Mouse (Mus musculus) inflammation-experienced regulatory T-cells, adult 6 months (primary cell): ENCODE data around the gene Arhgap17. TPM values are rescaled to one million over a fixed set of nuclear protein-coding genes. Genes with fewer than 3 reads are reported as not detected.

Experiments
- ATAC-seq: one replicate; pipeline ENCODE4 v1.8.0; 2017
- polyA plus RNA-seq, 3 experiments: library from polyadenylated mRNA; unstranded; fragments of 100-300 nt; shearing (Covaris generic); gene quantifications; one replicate each; pipeline ENCODE4 v1.2.1; 2017

Arhgap17 gene
- polyA plus RNA-seq, 3 experiments from 2014 or later = 19.5 to 23.4 (median 22.6) TPM

DNA sequence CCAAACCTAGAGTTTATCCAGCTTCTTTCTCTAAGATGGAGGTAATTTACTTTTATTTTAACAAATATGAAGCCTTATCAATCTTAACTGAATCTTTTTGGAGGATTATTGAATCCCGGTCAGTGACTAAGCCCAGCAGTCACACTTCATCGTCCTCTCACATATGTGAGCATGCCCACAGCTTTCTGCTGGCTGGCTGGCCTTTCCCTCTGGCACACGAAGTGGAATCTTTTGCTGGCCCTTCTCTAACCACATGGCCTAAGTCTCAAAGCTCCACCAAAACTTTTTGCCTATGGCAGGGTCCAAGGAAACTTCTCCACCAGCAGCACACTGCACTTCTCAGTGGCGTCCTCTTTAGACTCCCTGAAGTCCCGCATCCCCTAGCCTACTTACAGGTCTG, 27.8 kb downstream of the Arhgap17 start:
- ATAC-seq = no peak

GRCm38 (mm10) chr7:123338351-123338750, 31.4 kb downstream of the Arhgap17 start:
- no peak for ATAC-seq

- no peak for ATAC-seq
These were observed 33.4 kb downstream of the Arhgap17 start for GRCm38 (mm10) chr7:123336322-123336721.

DNA sequence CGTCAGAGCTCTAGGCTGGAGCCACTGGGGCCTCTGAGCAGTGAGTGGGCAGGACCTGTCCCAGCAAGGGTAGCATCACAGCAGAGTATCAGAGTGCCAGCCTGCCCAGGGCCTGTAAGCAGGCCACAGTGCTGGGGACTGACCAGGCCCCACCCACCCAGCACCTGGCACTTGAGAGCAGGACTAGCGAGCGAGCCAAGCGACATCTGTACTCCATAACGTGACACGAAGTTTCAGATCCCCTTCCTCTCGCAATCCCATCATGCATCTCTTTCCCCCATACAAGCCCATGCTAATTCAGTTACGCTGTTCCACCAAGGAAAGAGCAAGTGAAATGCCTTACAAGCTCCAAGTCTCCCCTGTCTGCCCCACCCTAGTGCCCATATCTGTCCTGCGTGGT, 39.2 kb downstream of the Arhgap17 start:
- ATAC-seq = no peak

DNA sequence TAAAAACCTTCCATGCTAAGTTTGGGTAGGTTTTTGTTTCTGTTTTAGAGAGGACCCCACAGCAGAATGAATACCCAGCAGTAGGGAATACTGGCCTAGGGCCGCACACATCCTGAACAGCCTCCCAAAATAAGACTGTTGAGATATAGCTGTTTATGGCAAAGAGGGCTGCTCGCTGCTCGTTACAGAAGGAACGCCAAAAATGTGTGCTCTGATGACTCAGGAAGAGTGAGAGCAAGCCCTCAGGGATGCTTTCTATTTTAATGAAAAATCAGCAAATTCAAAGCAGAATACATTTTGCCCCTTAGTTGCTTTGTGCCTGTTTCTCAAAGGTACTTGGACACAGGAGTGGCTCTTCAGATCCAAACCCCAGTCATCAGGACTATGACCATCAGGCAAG, 41.8 kb downstream of the Arhgap17 start:
- no peak for ATAC-seq

DNA sequence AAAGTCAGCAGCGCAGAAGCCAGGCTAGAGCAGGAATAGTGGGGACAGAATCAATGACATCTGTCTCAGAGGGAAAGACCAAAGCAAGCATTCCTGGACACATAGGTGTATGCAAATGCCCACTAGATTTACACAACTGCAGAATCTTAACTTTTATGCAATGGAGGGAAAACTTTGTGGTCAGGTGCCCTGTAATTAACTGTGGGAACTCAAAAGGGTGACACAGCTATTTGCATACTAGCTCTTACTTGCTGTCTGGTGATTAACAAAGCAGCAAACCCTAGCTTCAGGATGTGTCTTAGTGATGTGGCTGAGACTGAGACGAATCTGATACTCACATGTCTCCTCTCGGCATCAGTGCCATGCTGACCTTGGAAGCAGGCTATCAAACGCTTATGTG, 42.8 kb downstream of the Arhgap17 start:
- no peak for ATAC-seq

- no peak for ATAC-seq
These were observed 43.7 kb downstream of the Arhgap17 start for GRCm38 (mm10) chr7:123326062-123326461.

DNA sequence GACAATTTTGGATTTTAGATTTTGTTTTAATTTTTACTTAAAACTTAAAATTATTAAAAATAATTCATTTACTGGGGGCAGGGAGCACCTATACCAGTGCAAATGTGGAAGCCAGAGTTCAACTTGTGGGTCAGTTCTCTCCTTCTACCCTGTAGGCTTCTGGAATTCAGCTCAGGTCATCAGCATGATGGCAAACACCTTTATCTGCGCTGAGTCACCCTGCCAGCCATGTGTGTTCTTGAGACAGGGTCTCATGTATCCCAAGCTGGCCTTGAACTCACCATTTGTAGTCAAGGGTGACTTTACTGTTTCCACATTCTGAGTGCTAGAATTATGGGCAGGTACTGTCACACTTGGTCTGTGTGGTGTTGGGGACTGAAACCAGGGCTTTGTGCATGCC, 45.6 kb downstream of the Arhgap17 start:
- ATAC-seq = no peak

DNA sequence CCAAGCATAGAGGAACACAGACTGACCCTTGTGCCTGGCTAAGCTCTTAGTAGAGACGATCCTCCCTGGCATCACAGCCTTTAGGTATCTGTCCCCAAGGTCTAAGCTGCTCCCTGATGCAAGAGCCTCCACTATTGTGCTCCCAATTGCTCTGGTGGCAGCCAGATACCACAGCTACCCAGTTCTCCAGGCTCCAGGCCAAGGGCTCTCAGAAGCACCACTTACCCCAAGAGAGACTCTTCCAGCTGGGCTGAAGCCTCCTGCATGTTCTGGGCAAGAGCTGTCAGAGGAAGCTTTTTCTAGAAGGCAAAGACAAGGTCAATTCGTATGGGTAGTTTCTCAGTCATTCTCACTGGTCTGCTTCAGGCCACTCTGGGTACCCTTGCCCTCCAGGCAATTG, 46.3 kb downstream of the Arhgap17 start:
- no peak for ATAC-seq

- ATAC-seq = peak; percentile 88
These were observed 47.1 kb downstream of the Arhgap17 start for GRCm38 (mm10) chr7:123322452-123323121.

GRCm38 (mm10) chr7:123312738-123313137, 57.0 kb downstream of the Arhgap17 start:
- ATAC-seq = no peak

GRCm38 (mm10) chr7:123311836-123312235, 57.9 kb downstream of the Arhgap17 start:
- no peak for ATAC-seq

DNA sequence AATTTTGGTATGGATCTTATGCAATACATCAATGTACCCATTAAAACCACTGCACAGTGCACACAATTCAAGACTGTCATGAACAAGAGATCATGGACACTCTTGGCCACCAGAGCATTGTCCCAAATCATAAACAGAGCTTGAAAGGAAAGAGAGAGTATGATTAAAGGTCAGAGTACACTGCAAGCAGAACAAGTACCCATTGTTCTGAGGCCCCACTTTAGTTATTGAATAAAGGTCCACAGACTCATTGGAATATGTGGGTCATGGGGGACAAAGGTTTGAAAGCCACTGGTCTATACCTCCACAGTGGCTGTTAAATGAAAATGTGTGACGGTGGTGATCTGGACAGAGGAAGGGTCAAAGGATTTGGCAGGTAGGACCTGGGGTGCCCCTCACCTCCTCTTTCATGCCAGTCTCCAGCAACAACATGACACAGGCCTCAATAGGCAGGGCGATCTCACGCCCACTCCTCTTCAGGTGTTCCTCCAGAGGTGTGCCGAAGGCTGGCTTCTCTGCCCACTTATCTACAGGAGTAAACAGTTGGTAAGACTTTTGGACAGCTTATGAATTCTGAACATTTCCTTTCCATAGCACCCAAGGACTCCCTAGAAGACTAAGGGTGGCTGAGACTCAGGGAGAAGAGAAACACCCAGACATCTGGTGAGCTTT, 61.7 kb downstream of the Arhgap17 start:
- ATAC-seq = no peak

DNA sequence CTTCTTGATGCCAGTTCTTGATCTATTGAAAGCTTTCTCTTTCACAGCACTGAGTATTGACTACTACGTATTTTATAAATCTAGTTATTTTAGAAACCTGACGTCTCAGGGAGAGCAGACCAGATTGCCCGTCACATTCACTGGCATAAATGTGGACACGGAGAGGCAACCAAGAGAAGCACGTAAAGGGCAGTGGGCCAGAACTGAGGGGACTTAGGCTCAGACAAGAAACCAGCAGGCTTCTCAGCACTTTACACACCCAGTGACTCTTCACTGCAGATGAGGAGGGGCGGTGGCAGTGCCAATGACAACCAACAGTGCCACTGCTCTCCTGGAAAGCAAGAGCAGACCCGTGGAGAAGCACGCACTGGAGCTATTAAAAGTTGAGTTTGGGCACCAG, 62.5 kb downstream of the Arhgap17 start:
- ATAC-seq = no peak

GRCm38 (mm10) chr7:123305397-123305796, 64.3 kb downstream of the Arhgap17 start:
- no peak for ATAC-seq

GRCm38 (mm10) chr7:123300258-123300657, 69.5 kb downstream of the Arhgap17 start:
- ATAC-seq = no peak

DNA sequence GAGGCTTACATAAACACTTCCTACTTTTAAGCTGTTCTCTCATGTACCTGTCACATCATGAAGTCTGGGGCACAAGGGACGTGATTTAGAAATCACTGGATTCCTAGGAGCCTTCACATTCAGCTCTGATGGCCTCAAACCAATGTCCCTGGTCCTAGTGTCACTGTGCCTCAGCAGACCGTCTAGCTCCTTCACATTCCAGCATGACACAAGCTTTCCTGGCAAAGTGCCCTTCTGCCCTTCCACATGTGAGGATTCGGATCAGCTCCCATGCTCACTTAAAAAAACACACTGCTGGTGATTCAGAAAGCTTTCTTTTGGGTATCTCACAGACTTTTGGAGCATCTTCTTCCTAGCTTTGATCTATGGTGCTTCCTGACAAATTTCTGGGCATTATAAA, 71.5 kb downstream of the Arhgap17 start:
- no peak for ATAC-seq

DNA sequence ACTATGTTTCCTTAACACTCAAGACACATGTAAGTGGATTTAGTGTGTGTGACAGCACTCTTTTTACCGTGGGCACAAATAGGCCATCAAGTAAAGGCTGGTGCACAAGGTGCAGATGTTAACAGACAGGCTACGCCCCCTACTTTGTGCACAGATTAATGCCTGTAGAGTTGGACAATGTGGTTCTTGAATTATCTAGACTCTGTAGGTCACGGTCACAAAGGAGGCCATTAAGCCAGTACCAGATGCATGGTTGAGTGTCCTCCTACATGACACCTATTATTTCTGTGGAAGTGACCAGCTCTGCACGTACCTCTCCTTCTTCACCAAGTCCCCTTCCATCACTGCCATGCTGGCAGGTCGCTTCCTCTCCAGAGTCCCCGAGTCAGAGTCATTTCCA, 73.6 kb downstream of the Arhgap17 start:
- ATAC-seq = no peak

- no peak for ATAC-seq
These were observed 74.3 kb downstream of the Arhgap17 start for GRCm38 (mm10) chr7:123295423-123295822.

GRCm38 (mm10) chr7:123293898-123294297, 75.8 kb downstream of the Arhgap17 start:
- no peak for ATAC-seq

- ATAC-seq = no peak
These were observed 77.8 kb downstream of the Arhgap17 start for GRCm38 (mm10) chr7:123291942-123292341.

DNA sequence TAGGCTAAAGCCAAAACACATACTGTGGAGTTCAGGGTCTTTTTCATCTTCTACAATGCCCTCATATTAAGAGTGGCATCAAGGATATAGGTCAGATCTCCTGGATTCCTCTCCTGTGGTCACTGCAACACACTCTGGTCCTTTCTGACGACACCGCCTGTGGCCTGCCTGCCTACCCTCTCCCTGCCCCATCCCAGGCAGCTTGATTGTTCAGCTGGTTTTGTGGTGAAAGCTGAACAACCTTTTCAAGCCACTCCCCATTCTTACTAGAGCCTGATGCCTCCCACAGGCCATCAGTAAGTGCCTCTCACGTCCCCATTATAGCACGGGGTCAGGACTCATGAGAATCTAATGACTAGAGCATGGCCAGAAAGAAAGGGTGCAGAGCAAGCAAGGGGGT, 80.5 kb downstream of the Arhgap17 start:
- no peak for ATAC-seq

DNA sequence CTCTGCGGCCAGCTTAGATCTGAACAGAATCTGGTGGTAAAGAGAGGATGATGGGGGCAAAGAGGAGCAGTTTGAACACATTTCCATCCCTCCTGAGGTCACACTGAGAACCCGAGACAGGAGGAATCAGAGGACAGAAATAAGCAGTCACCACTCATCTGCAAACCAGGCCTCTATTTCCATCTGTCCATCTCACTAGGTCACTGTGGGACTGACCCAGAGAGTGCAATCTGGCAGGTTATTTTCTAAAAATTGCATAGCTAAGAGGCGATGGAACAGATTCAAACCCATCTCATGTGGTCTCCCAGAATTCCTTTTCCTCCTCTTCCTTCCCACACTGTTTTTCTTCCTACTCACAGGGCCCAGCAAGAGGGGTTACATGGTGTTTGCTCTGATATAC, 81.8 kb downstream of the Arhgap17 start:
- ATAC-seq = no peak

DNA sequence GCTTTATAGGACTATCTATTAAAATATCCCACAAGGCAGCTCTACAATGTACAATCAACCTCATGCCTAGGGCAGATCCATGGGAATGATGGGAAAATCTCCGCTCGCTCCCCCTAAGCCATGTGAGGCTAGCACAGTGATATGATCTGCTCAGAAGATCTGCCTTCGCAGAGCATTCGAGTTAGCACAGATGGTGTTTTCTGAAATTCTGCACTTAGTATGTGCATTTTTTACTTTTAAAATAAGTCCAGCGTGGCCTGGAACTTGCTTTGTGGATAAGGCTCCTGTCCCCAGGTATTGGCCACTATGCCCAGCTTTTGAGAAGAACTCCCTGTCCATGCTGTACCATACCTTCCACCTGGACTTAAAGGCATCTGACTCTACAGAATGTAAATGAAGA, 83.8 kb downstream of the Arhgap17 start:
- no peak for ATAC-seq

DNA sequence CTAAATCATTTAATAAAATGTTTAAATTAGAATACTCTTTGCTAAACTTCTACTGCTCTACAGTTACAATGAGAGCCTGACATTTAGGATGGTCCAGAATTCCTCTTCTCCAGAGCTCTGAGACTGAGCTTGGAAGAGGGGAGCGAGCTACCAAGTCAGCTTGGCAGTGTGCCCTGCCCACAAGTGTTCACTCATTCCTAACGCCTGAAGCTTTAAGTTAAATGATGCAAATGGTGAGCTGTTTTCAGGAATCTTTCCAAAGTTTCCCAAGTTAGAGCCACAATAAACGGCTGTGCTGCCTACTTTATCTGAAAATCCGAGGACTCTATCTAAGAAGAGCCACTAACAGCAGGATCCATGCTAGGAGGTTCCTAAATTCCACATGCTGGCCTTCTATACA, 85.9 kb downstream of the Arhgap17 start:
- ATAC-seq = no peak
